Mouse (Mus musculus) embryonic facial prominence, embryonic 14.5 days (tissue): Measurements from ENCODE around the gene Lct. TPM values are rescaled to one million over a fixed set of nuclear protein-coding genes. Genes with fewer than 3 reads are reported as not detected.
"Not testable (repeated sequence)": the region's sequence is repeated elsewhere in the genome, so short reads cannot be mapped to it uniquely, and the experiment has no call there.

Experiments used
- ATAC-seq: fragments of 200-750 bp; cut with Nextera tagmentation; 2 replicates; pipeline ENCODE4 v1.8.0; 2017; ENCODE audit warnings: low read depth, moderate number of reproducible peaks, moderate TSS enrichment
- DNase-seq: peaks from one replicate; pipeline ENCODE4 v3.0.0-alpha.2; 2015; ENCODE audit warnings: low spot score
- H3K27ac ChIP-seq: fragments of 300-500 bp; sonication (generic); replicated peaks from 2 replicates; pipeline ENCODE4 v1.5.1; 2014; ENCODE audit warnings: low read depth, mild to moderate bottlenecking, low read length, moderate library complexity
- H3K27me3 ChIP-seq: fragments of 300-500 bp; sonication (generic); replicated peaks from 2 replicates; pipeline ENCODE4 v1.6.1; 2014; ENCODE audit warnings: low read length; ENCODE audit not compliant: control insufficient read depth, insufficient read depth
- H3K36me3 ChIP-seq: fragments of 300-500 bp; sonication (generic); 2 replicates; pipeline ENCODE4 v1.6.1; 2014; ENCODE audit warnings: low read length, mixed read lengths; ENCODE audit not compliant: control insufficient read depth, insufficient read depth
- H3K4me1 ChIP-seq: fragments of 300-500 bp; sonication (generic); 2 replicates; pipeline ENCODE4 v1.6.1; 2014; ENCODE audit warnings: antibody characterized with exemption, low read length; ENCODE audit not compliant: control insufficient read depth, insufficient read depth
- H3K4me2 ChIP-seq: fragments of 300-500 bp; sonication (generic); 2 replicates; pipeline ENCODE4 v1.6.1; 2014; ENCODE audit warnings: low read depth, mild to moderate bottlenecking, low read length, moderate library complexity, mixed read lengths
- H3K4me3 ChIP-seq: fragments of 300-500 bp; sonication (generic); 2 replicates; pipeline ENCODE4 v1.5.1; 2014; ENCODE audit warnings: low read depth, mild to moderate bottlenecking, low read length
- H3K9ac ChIP-seq: fragments of 300-500 bp; sonication (generic); 2 replicates; pipeline ENCODE4 v1.6.1; 2014; ENCODE audit warnings: low read depth, mild to moderate bottlenecking, low read length, moderate library complexity, mixed read lengths
- H3K9me3 ChIP-seq: fragments of 300-500 bp; sonication (generic); 2 replicates; pipeline ENCODE4 v1.6.1; 2016; ENCODE audit warnings: low read length; ENCODE audit not compliant: control insufficient read depth
- WGBS: fragments of 180-500 bp; shearing (Covaris S2); extraction: QIAGEN DNeasy Blood & Tissue Kit; methylation state at CpG from one replicate; pipeline ENCODE4 v1.1.7; 2014; 5-methylcytosine and 5-hydroxymethylcytosine counted together
- polyA plus RNA-seq: library from polyadenylated mRNA; unstranded; fragments of >200 nt; fragmentation: Nextera tagmentation; extraction: Ambion mirVana; gene quantifications from 2 replicates; pipeline ENCODE4 v1.2.1, GENCODE M21; 2014

Lct gene
- polyA plus RNA-seq, 1 experiment from 2014 or later, result 0.13 TPM

GRCm38 (mm10) chr1:128357452-128357851 is 29.3 kb upstream of the Lct start:
- peak; percentile 11 for DNase-seq
- no peaks in the 10 kb centered on the region for H3K27me3 ChIP-seq

DNA sequence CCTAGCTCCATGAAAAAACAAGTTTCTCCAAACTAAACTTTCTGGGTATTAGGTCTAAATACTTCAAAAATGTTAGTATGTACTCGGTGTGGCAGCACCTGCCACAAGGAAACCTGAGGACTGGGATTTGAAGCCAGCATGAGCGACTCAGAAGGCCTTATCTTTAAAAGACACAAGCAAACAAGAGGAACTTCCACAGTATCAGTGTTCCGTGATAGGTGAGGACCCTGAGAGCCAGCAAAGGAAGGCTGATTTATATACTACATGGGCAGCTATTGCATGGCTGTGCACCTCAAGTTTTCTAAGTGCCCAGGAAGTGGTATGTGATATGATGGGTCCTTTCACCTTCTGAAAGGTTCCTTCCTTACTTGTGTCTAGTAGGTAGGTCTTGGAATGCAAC is 25.0 kb upstream of the Lct start:
- 0 out of 2 replicates have a peak, but pooled peaks cover 9% of the 10 kb centered on the region for H3K4me1 ChIP-seq
- ATAC-seq (no peak), DNase-seq (no peak)
- H3K4me3 ChIP-seq, result no peak overlapping the region
- H3K36me3 ChIP-seq, result peaks cover 86% of the 10 kb centered on the region
- no peaks in the 10 kb centered on the region for H3K9me3 ChIP-seq
- no peak overlapping the region for H3K9ac ChIP-seq
- 90% methylated on average over 3 of the region's 3 CpGs for WGBS
- no peak overlapping the region for H3K4me2 ChIP-seq
- H3K27ac ChIP-seq, result no peak overlapping the region
- H3K27me3 ChIP-seq, result no peaks in the 10 kb centered on the region

More at GRCm38 (mm10) chr1:128357452-128357851, 29.3 kb upstream of the Lct start:
- 0 out of 2 replicates have a peak overlapping the region, but pooled peaks have one; percentile 96 for H3K27ac ChIP-seq
- peak overlapping the region; percentile 66 for H3K4me2 ChIP-seq
- 45% methylated on average over 3 of the region's 3 CpGs for WGBS
- H3K36me3 ChIP-seq, result peaks cover 55% of the 10 kb centered on the region
- no peak for ATAC-seq
- peak overlapping the region; percentile 81; the same call in 1 of the 2 replicates for H3K4me3 ChIP-seq
- H3K9me3 ChIP-seq, result no peaks in the 10 kb centered on the region
- H3K9ac ChIP-seq, result 0 out of 2 replicates have a peak overlapping the region, but pooled peaks have one; percentile 8
- 0 out of 2 replicates have a peak, but pooled peaks cover 11% of the 10 kb centered on the region for H3K4me1 ChIP-seq

- Histone ChIP-seq H3K9me3 (no peaks in the 10 kb centered on the region), H3K27me3 (no peaks in the 10 kb centered on the region), H3K27ac (no peak overlapping the region), H3K4me3 (no peak overlapping the region), H3K9ac (no peak overlapping the region), H3K4me1 (no peaks in the 10 kb centered on the region), H3K36me3 (peaks cover 93% of the 10 kb centered on the region), H3K4me2 (no peak overlapping the region)
- 86% methylated on average over 10 of the region's 10 CpGs for WGBS
- DNase-seq (no peak), ATAC-seq (no peak)
Measured at GRCm38 (mm10) chr1:128344232-128344631, 16.1 kb upstream of the Lct start.

- no peaks in the 10 kb centered on the region for H3K27me3 ChIP-seq
- DNase-seq, result no peak
- no peak overlapping the region for H3K9ac ChIP-seq
- no peaks in the 10 kb centered on the region for H3K9me3 ChIP-seq
- H3K4me2 ChIP-seq, result no peak overlapping the region
- WGBS, result 91% methylated on average over 13 of the region's 13 CpGs
- peaks cover 90% of the 10 kb centered on the region for H3K36me3 ChIP-seq
- no peak for ATAC-seq
- H3K4me1 ChIP-seq, result no peaks in the 10 kb centered on the region
- no peak overlapping the region for H3K4me3 ChIP-seq
- no peak overlapping the region for H3K27ac ChIP-seq
Measured at GRCm38 (mm10) chr1:128337708-128338320, 9.7 kb upstream of the Lct start.

- ATAC-seq, result no peak
Measured at GRCm38 (mm10) chr1:128330313-128330712, 2.2 kb upstream of the Lct start.

DNA sequence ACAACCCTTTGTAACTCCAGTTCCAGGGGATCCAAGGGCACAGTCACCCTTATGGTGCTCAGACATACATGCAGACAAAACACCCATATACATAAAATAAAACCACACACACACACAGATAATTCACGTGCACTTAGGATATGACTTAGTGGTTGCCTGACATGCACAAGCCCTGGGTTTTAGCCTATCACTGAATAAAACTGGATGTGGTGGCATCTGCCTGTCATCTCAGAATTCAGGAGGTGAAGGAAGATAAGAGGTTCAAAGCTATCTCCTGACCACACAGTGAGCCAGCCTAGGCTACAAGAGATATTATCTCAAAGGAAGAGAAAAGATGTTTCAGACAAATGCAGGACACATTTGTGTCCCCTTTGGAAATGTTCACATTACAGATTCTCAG is 953 bp downstream of the Lct start:
- ATAC-seq, result no peak
- Histone ChIP-seq H3K36me3 (peaks cover 66% of the 10 kb centered on the region), H3K4me3 (no peak overlapping the region)

More at GRCm38 (mm10) chr1:128330313-128330712, 2.2 kb upstream of the Lct start:
- Histone ChIP-seq H3K9ac (no peak overlapping the region), H3K27me3 (no peaks in the 10 kb centered on the region), H3K9me3 (no peaks in the 10 kb centered on the region), H3K4me3 (no peak overlapping the region), H3K27ac (no peak overlapping the region), H3K36me3 (peaks cover 84% of the 10 kb centered on the region), H3K4me1 (no peaks in the 10 kb centered on the region), H3K4me2 (no peak overlapping the region)
- DNase-seq, result no peak
- WGBS, result 93% methylated on average over 1 of the region's 1 CpGs

GRCm38 (mm10) chr1:128324776-128325175 is 3.3 kb downstream of the Lct start:
- no peaks in the 10 kb centered on the region for H3K27me3 ChIP-seq
- ATAC-seq (no peak), DNase-seq (no peak)
- H3K4me3 ChIP-seq, result no peak overlapping the region
- no peak overlapping the region for H3K4me2 ChIP-seq
- no peak overlapping the region for H3K27ac ChIP-seq
- WGBS, result 76% methylated on average over 2 of the region's 2 CpGs
- H3K36me3 ChIP-seq, result peaks cover 43% of the 10 kb centered on the region
- H3K9me3 ChIP-seq, result no peaks in the 10 kb centered on the region
- no peak overlapping the region for H3K9ac ChIP-seq
- no peaks in the 10 kb centered on the region for H3K4me1 ChIP-seq

More for the DNA sequence above, 953 bp downstream of the Lct start:
- no peaks in the 10 kb centered on the region for H3K4me1 ChIP-seq
- DNase-seq, result no peak
- 85% methylated on average over 1 of the region's 1 CpGs for WGBS
- H3K9me3 ChIP-seq, result no peaks in the 10 kb centered on the region
- no peak overlapping the region for H3K27ac ChIP-seq
- no peak overlapping the region for H3K4me2 ChIP-seq
- no peak overlapping the region for H3K9ac ChIP-seq
- no peaks in the 10 kb centered on the region for H3K27me3 ChIP-seq

GRCm38 (mm10) chr1:128323026-128323643 is 5.0 kb downstream of the Lct start:
- H3K9ac ChIP-seq, result no peak overlapping the region
- ATAC-seq, result no peak
- H3K4me2 ChIP-seq, result no peak overlapping the region
- no peaks in the 10 kb centered on the region for H3K4me1 ChIP-seq
- no peaks in the 10 kb centered on the region for H3K27me3 ChIP-seq
- H3K9me3 ChIP-seq, result no peaks in the 10 kb centered on the region
- WGBS, result 92% methylated on average over 8 of the region's 8 CpGs
- H3K36me3 ChIP-seq, result peaks cover 29% of the 10 kb centered on the region
- no peak overlapping the region for H3K27ac ChIP-seq
- H3K4me3 ChIP-seq, result no peak overlapping the region
- DNase-seq, result no peak

DNA sequence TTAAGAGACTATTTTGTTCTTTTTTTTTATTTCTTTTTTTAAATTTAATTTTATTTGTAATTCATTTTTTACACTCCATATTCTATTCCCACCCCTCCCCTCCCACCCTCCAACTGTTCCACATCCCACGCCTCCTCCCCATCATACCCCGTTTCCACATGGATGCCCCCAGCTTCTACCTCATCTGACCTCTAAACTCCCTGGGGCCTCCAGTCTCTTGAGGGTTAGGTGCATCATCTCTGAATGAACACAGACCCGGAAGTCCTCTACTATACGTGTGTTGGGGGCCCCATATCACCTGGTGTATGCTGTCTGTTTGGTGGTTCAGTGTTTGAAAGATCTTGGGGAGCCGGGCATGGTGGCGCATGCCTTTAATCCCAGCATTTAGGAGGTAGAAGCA is 8.9 kb downstream of the Lct start:
- H3K4me2 ChIP-seq, H3K4me1 ChIP-seq, H3K9me3 ChIP-seq, H3K27ac ChIP-seq, H3K36me3 ChIP-seq, DNase-seq, H3K27me3 ChIP-seq, H3K9ac ChIP-seq, ATAC-seq, H3K4me3 ChIP-seq: not testable (repeated sequence)
- 82% methylated on average over 6 of the region's 6 CpGs for WGBS
